Mouse (Mus musculus) lung, adult 2 months (tissue): ENCODE measurements around the gene Smoc2.

ENCODE experiments used
- CTCF ChIP-seq: fragments of 200-500 bp; IDR thresholded peaks from 2 replicates; pipeline ENCODE4 v1.5.1; 2011; ENCODE audit warnings: mild to moderate bottlenecking, low read length, control low read depth; ENCODE audit not compliant: insufficient read depth
- POLR2A ChIP-seq: fragments of 200-500 bp; IDR thresholded peaks from 2 replicates; pipeline ENCODE4 v1.6.1; 2011; ENCODE audit warnings: low read depth, mild to moderate bottlenecking, control low read depth, low read length, borderline replicate concordance; ENCODE audit errors: extremely low read depth

GRCm38 (mm10) chr17:14279966-14280300 lies 627 bp downstream of the Smoc2 start:
- no peak for TF ChIP-seq POLR2A
- TF ChIP-seq CTCF, result no peak
